Mouse (Mus musculus) MEL (cell line): ENCODE measurements around the gene Apmap. TPM values are rescaled to one million over a fixed set of nuclear protein-coding genes. Genes with fewer than 3 reads are reported as not detected.

Experiments
- DNase-seq: peaks from one replicate; pipeline ENCODE4 v3.0.0; 2011; ENCODE audit warnings: low read depth, low spot score
- H3K27ac ChIP-seq: 2 replicates; pipeline ENCODE4 v1.5.1; 2012; ENCODE audit warnings: low read depth, mild to moderate bottlenecking, control low read depth, low read length, moderate library complexity; ENCODE audit not compliant: control insufficient read depth
- H3K27me3 ChIP-seq, 2 experiments: fragments of 150-350 bp in 1 of 2; sonication (generic) in 1 of 2; 2 replicates each; pipeline ENCODE4 v1.6.1; 2012; ENCODE audit warnings: low read length in 2 of 2, mild to moderate bottlenecking in 2 of 2, improper control_type of control experiment in 1 of 2, moderate library complexity in 1 of 2; ENCODE audit not compliant: insufficient read depth in 2 of 2, control insufficient read depth in 1 of 2
- H3K36me3 ChIP-seq, 2 experiments: 2 replicates each; pipeline ENCODE4 v1.6.1; 2012 to 2014; ENCODE audit warnings: low read length in 2 of 2, improper control_type of control experiment in 1 of 2, inconsistent platforms in 1 of 2, mild to moderate bottlenecking in 1 of 2; ENCODE audit not compliant: insufficient read depth in 2 of 2, control insufficient read depth in 1 of 2
- H3K4me1 ChIP-seq, 2 experiments: fragments of 150-350 bp in 1 of 2; sonication (generic) in 1 of 2; 2 replicates each; pipeline ENCODE4 v1.6.1; 2012; ENCODE audit warnings: low read length in 2 of 2, improper control_type of control experiment in 1 of 2, mild to moderate bottlenecking in 1 of 2; ENCODE audit not compliant: insufficient read depth in 2 of 2, control insufficient read depth in 1 of 2
- H3K4me3 ChIP-seq, 2 experiments: fragments of 150-350 bp in 1 of 2; sonication (generic) in 1 of 2; 2 replicates each; pipeline ENCODE4 v1.5.1; 2012; ENCODE audit warnings: low read depth in 2 of 2, low read length in 2 of 2, mild to moderate bottlenecking in 2 of 2, moderate library complexity in 2 of 2, control low read depth in 1 of 2, improper control_type of control experiment in 1 of 2; ENCODE audit not compliant: control insufficient read depth in 1 of 2, insufficient read depth in 1 of 2
- H3K79me2 ChIP-seq: 2 replicates; pipeline ENCODE4 v1.6.1; 2012; ENCODE audit warnings: mild to moderate bottlenecking, low read length, moderate library complexity; ENCODE audit not compliant: control insufficient read depth, poor library complexity, insufficient read depth
- H3K9ac ChIP-seq: 2 replicates; pipeline ENCODE4 v1.6.1; 2012; ENCODE audit warnings: low read depth, mild to moderate bottlenecking, control low read depth, low read length, moderate library complexity; ENCODE audit not compliant: control insufficient read depth, poor library complexity, severe bottlenecking
- H3K9me3 ChIP-seq: fragments of 150-350 bp; sonication (generic); replicated peaks from 2 replicates; pipeline ENCODE4 v1.6.1; 2012; ENCODE audit warnings: mild to moderate bottlenecking, low read length, improper control_type of control experiment, moderate library complexity; ENCODE audit not compliant: insufficient read depth
- CHD2 ChIP-seq: IDR thresholded peaks from 2 replicates; pipeline ENCODE4 v1.6.1; 2011; ENCODE audit warnings: low read length, improper control_type of control experiment
- E2F4 ChIP-seq: IDR thresholded peaks from 2 replicates; pipeline ENCODE4 v1.6.1; 2011; ENCODE audit warnings: low read depth, low read length, improper control_type of control experiment, borderline replicate concordance
- ELF1 ChIP-seq: IDR thresholded peaks from 2 replicates; pipeline ENCODE4 v1.6.1; 2014; ENCODE audit warnings: low read depth, mild to moderate bottlenecking, inconsistent platforms, low read length, improper control_type of control experiment, moderate library complexity
- GABPA ChIP-seq: IDR thresholded peaks from 2 replicates; pipeline ENCODE4 v1.6.1; 2012; ENCODE audit warnings: low read depth, mild to moderate bottlenecking, inconsistent platforms, low read length, improper control_type of control experiment, moderate library complexity
- GATA1 ChIP-seq: IDR thresholded peaks from 2 replicates; pipeline ENCODE4 v1.6.1; 2011; ENCODE audit warnings: low read depth, low read length, improper control_type of control experiment
- HCFC1 ChIP-seq: IDR thresholded peaks from 2 replicates; pipeline ENCODE4 v1.6.1; 2012; ENCODE audit warnings: low read depth, mild to moderate bottlenecking, inconsistent platforms, low read length, improper control_type of control experiment, moderate library complexity
- MAZ ChIP-seq: IDR thresholded peaks from 2 replicates; pipeline ENCODE4 v1.6.1; 2012; ENCODE audit warnings: low read depth, mild to moderate bottlenecking, inconsistent platforms, low read length, improper control_type of control experiment
- MXI1 ChIP-seq: IDR thresholded peaks from 2 replicates; pipeline ENCODE4 v1.6.1; 2011; ENCODE audit warnings: mild to moderate bottlenecking, low read depth, low read length, improper control_type of control experiment
- POLR2A ChIP-seq, 2 experiments: IDR thresholded peaks; 2 replicates each; pipeline ENCODE4 v1.6.1; 2011 to 2012; ENCODE audit warnings: low read length in 2 of 2, mild to moderate bottlenecking in 2 of 2, control low read depth in 1 of 2, improper control_type of control experiment in 1 of 2, low read depth in 1 of 2, moderate library complexity in 1 of 2; ENCODE audit not compliant: control insufficient read depth in 1 of 2, insufficient read depth in 1 of 2, poor library complexity in 1 of 2
- POLR2AphosphoS2 ChIP-seq: IDR thresholded peaks from 2 replicates; pipeline ENCODE4 v1.6.1; 2011; ENCODE audit warnings: low read length, improper control_type of control experiment
- TAL1 ChIP-seq: IDR thresholded peaks from 2 replicates; pipeline ENCODE4 v1.6.1; 2012; ENCODE audit warnings: mild to moderate bottlenecking, inconsistent platforms, low read length, moderate library complexity, mixed read lengths
- TBP ChIP-seq: IDR thresholded peaks from 2 replicates; pipeline ENCODE4 v1.8.0; 2011; ENCODE audit warnings: low read depth, low read length, improper control_type of control experiment
- TCF12 ChIP-seq: IDR thresholded peaks from 2 replicates; pipeline ENCODE4 v1.6.1; 2014; ENCODE audit warnings: low read depth, mild to moderate bottlenecking, inconsistent platforms, low read length, improper control_type of control experiment, moderate library complexity
- USF2 ChIP-seq, 2 experiments: IDR thresholded peaks; 2 replicates each; pipeline ENCODE4 v1.6.1; 2011 to 2012; ENCODE audit warnings: improper control_type of control experiment in 2 of 2, low read length in 2 of 2, borderline replicate concordance in 1 of 2, inconsistent platforms in 1 of 2, low read depth in 1 of 2, mild to moderate bottlenecking in 1 of 2; ENCODE audit not compliant: insufficient read depth in 1 of 2
- ZC3H11A ChIP-seq: IDR thresholded peaks from 2 replicates; pipeline ENCODE4 v1.6.1; 2012; ENCODE audit warnings: low read depth, mild to moderate bottlenecking, inconsistent platforms, low read length, improper control_type of control experiment
- ZMIZ1 ChIP-seq: IDR thresholded peaks from 2 replicates; pipeline ENCODE4 v1.6.1; 2012; ENCODE audit warnings: low read depth, mild to moderate bottlenecking, inconsistent platforms, low read length, improper control_type of control experiment, moderate library complexity
- ZNF384 ChIP-seq: IDR thresholded peaks from 2 replicates; pipeline ENCODE4 v1.6.1; 2012; ENCODE audit warnings: low read depth, mild to moderate bottlenecking, inconsistent platforms, low read length, improper control_type of control experiment
- polyA plus RNA-seq, 2 experiments: library from polyadenylated mRNA; stranded (reverse) in 1 of 2; unstranded in 1 of 2; fragments of >175 nt in 1 of 2; fragments of >200 nt in 1 of 2; gene quantifications; 2 replicates each; pipeline versions ENCODE4 v1.2.1 to v1.2.4; 2012; ENCODE audit warnings: low replicate concordance in 2 of 2, low read depth in 1 of 2; ENCODE audit not compliant: insufficient read length in 2 of 2, insufficient read depth in 1 of 2, missing spikeins in 1 of 2
- total RNA-seq: library from RNA; depleted of rRNA; stranded (reverse); fragments of 300-350 nt; gene quantifications from 2 replicates; pipeline ENCODE4 v1.2.3, GENCODE M21; 2012

Apmap gene
- total and polyA plus RNA-seq, 3 experiments, result 26.4 to 29.4 TPM; not detected in 1

GRCm38 (mm10) chr2:150638370-150638733 lies 30.0 kb upstream of the Apmap start:
- Histone ChIP-seq H3K9me3 (no peaks in the 10 kb centered on the region), H3K79me2 (no peaks in the 10 kb centered on the region), H3K36me3 (no peaks in the 10 kb centered on the region), H3K9ac (no peak overlapping the region), H3K4me3 (no peak overlapping the region), H3K4me1 (no peaks in the 10 kb centered on the region), H3K27me3 (no peaks in the 10 kb centered on the region), H3K27ac (no peak overlapping the region)
- TF ChIP-seq TCF12 (no peak), E2F4 (no peak), GABPA (no peak), ELF1 (no peak), HCFC1 (no peak), ZC3H11A (no peak), GATA1 (0 out of 2 replicates have a peak, but pooled peaks have one; percentile 8)
- peak; percentile 38 for DNase-seq

GRCm38 (mm10) chr2:150637702-150638369 lies 29.5 kb upstream of the Apmap start:
- no peaks in the 10 kb centered on the region for H3K79me2 ChIP-seq
- H3K9ac ChIP-seq, result no peak overlapping the region
- no peak overlapping the region for H3K4me3 ChIP-seq
- no peaks in the 10 kb centered on the region for H3K9me3 ChIP-seq
- H3K27ac ChIP-seq, result no peak overlapping the region
- no peak for TF ChIP-seq ZNF384
- TF ChIP-seq MAZ, result no peak
- TF ChIP-seq TAL1, result no peak
- TF ChIP-seq POLR2AphosphoS2, result no peak
- no peak for TF ChIP-seq MXI1
- TF ChIP-seq CHD2, result no peak
- TF ChIP-seq POLR2A (IDR thresholded peaks at IDR 0.05; ENCODE audit: control insufficient read depth in 1 of 2, insufficient read depth in 1 of 2, low read depth in 1 of 2, low read length in 2 of 2, poor library complexity in 1 of 2), result no peak
- TF ChIP-seq E2F4, result no peak
- TF ChIP-seq ELF1, result no peak
- no peak for TF ChIP-seq TBP
- TF ChIP-seq ZMIZ1, result no peak
- TF ChIP-seq USF2 (IDR thresholded peaks at IDR 0.05; ENCODE audit: borderline replicate concordance in 1 of 2, insufficient read depth in 1 of 2, low read depth in 1 of 2, low read length in 2 of 2), result no peak
- no peak for TF ChIP-seq GABPA
- TF ChIP-seq, all 39 proteins: peak for 0
- no peaks in the 10 kb centered on the region for H3K36me3 ChIP-seq
- no peaks in the 10 kb centered on the region for H3K4me1 ChIP-seq
- no peaks in the 10 kb centered on the region for H3K27me3 ChIP-seq
- DNase-seq, result no peak
